In the genomic region with DNA sequence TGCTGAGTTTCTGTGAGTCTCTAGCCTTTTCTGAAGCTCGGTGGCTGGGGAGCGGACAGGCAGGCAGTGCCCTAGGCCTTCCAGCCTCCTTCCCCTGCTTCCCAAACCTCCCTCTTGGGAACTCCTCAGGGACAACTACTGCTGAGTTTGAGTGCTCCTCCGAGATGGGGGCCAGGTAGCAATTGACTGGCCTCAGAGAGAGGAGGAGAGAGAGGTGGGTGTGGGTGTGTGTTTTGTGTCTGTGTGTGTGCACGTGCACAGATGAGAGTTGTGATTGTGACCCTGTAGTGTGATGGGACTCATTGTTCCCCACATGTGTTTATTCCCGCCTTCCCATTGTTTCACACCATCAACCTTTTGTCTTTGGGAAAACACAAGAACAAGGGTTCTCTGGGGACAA, we compare ENCODE assay signal across 17 mouse cellular contexts.
"Had no signal": no experiment of that assay in that cellular context is flagged by ENCODE, and none has a peak within 500 bp of the region (broad histone marks: within the 10 kb centered on the region; RNA-seq: fewer than 3 reads in every experiment).

No protein-coding gene starts in this region.

- H3K9me3 ChIP-seq: kidney, embryonic 15.5 days; liver, embryonic 13.5 days; lung, embryonic 15.5 days; megakaryocyte, embryonic 14.5 days; midbrain, embryonic 15.5 days; neural tube, embryonic 13.5 days had no signal

- ATAC-seq: liver, postnatal 0 days; midbrain, embryonic 15.5 days had no signal

- H3K27me3 ChIP-seq: kidney, embryonic 15.5 days; liver, embryonic 13.5 days; lung, embryonic 15.5 days; megakaryocyte, embryonic 14.5 days; midbrain, embryonic 15.5 days; neural tube, embryonic 13.5 days had no signal

- DNase-seq: kidney, postnatal 25 days; liver; liver, embryonic 13.5 days; liver, postnatal 0 days; lung, postnatal 14 days; retina, postnatal 1 day; right cerebral cortex, postnatal 4 days; spleen, adult 18-20 months; thymus, adult 18-20 months; thymus, postnatal 25 days had no signal

- H3K27ac ChIP-seq: kidney, embryonic 15.5 days; left cerebral cortex, adult 2 months; liver, embryonic 13.5 days; lung, embryonic 15.5 days; macrophage; midbrain, embryonic 15.5 days; neural tube, embryonic 13.5 days had no signal

- H3K4me1 ChIP-seq: kidney, embryonic 15.5 days; lung, embryonic 15.5 days; midbrain, embryonic 15.5 days; neural tube, embryonic 13.5 days had no signal

- H3K9ac ChIP-seq: kidney, embryonic 15.5 days; liver, embryonic 13.5 days; liver, postnatal 0 days; lung, embryonic 15.5 days; midbrain, embryonic 15.5 days; neural tube, embryonic 13.5 days had no signal

- H3K4me2 ChIP-seq: kidney, embryonic 15.5 days; liver, embryonic 13.5 days; lung, embryonic 15.5 days; midbrain, embryonic 15.5 days; neural tube, embryonic 13.5 days had no signal

- H3K4me3 ChIP-seq: kidney, embryonic 15.5 days; left cerebral cortex, adult 2 months; liver, embryonic 13.5 days; lung, embryonic 15.5 days; megakaryocyte, embryonic 14.5 days; midbrain, embryonic 15.5 days; neural tube, embryonic 13.5 days had no signal
